Mouse (Mus musculus): Measurements from ENCODE around the gene Chrna7.

The Chrna7 gene

GRCm38 (mm10) chr7:63212084-63212723 is at the start of gene Chrna7:
Chrna7 (minus strand) TSS chr7:63212569.
- in situ Hi-C loops (cut with MboI; ENCODE audit: unreplicated experiment in 2 of 2): no loop called here

- in situ Hi-C loops (cut with MboI; ENCODE audit: unreplicated experiment in 2 of 2): no loop called here
Measured at GRCm38 (mm10) chr7:63249404-63249803, 37.0 kb upstream of the Chrna7 start.

GRCm38 (mm10) chr7:63237852-63238516 is 25.6 kb upstream of the Chrna7 start:
- in situ Hi-C loops (cut with MboI; ENCODE audit: unreplicated experiment in 2 of 2): no loop called here

GRCm38 (mm10) chr7:63225066-63225780 is 12.9 kb upstream of the Chrna7 start:
- in situ Hi-C loops (cut with MboI; ENCODE audit: unreplicated experiment in 2 of 2): no loop called here

GRCm38 (mm10) chr7:63211641-63212083 is 707 bp downstream of the Chrna7 start:
- in situ Hi-C loops (cut with MboI; ENCODE audit: unreplicated experiment in 2 of 2): no loop called here

- in situ Hi-C loops (cut with MboI; ENCODE audit: unreplicated experiment in 2 of 2): no loop called here
Measured at GRCm38 (mm10) chr7:63209501-63209900, 2.9 kb downstream of the Chrna7 start.

- in situ Hi-C loops (cut with MboI; ENCODE audit: unreplicated experiment in 2 of 2): no loop called here
Measured at GRCm38 (mm10) chr7:63207137-63207536, 5.2 kb downstream of the Chrna7 start.

GRCm38 (mm10) chr7:63195560-63195959 is 16.8 kb downstream of the Chrna7 start:
- in situ Hi-C loops (cut with MboI; ENCODE audit: unreplicated experiment in 2 of 2): no loop called here

- in situ Hi-C loops (cut with MboI; ENCODE audit: unreplicated experiment in 2 of 2): no loop called here
Measured at GRCm38 (mm10) chr7:63189647-63190534, 22.5 kb downstream of the Chrna7 start.

GRCm38 (mm10) chr7:63170063-63170787 is 42.1 kb downstream of the Chrna7 start:
- in situ Hi-C loops (cut with MboI; ENCODE audit: unreplicated experiment in 2 of 2): no loop called here

- in situ Hi-C loops (cut with MboI; ENCODE audit: unreplicated experiment in 2 of 2): no loop called here
Measured at GRCm38 (mm10) chr7:63164617-63165016, 47.8 kb downstream of the Chrna7 start.

- in situ Hi-C loops (cut with MboI; ENCODE audit: unreplicated experiment in 2 of 2): no loop called here
Measured at GRCm38 (mm10) chr7:63162272-63162864, 50.0 kb downstream of the Chrna7 start.

GRCm38 (mm10) chr7:63153239-63153638 is 59.1 kb downstream of the Chrna7 start:
- in situ Hi-C loops (cut with MboI; ENCODE audit: unreplicated experiment in 2 of 2): no loop called here

GRCm38 (mm10) chr7:63148740-63149139 is 63.6 kb downstream of the Chrna7 start:
- in situ Hi-C loops (cut with MboI; ENCODE audit: unreplicated experiment in 2 of 2): no loop called here

GRCm38 (mm10) chr7:63148321-63148720 is 64.0 kb downstream of the Chrna7 start:
- in situ Hi-C loops (cut with MboI; ENCODE audit: unreplicated experiment in 2 of 2): no loop called here

GRCm38 (mm10) chr7:63122547-63122946 is 89.8 kb downstream of the Chrna7 start:
- in situ Hi-C loops (cut with MboI; ENCODE audit: unreplicated experiment in 2 of 2): no loop called here

GRCm38 (mm10) chr7:63113671-63114070 is 98.7 kb downstream of the Chrna7 start:
- in situ Hi-C loops (cut with MboI; ENCODE audit: unreplicated experiment in 2 of 2): no loop called here

- in situ Hi-C loops (cut with MboI; ENCODE audit: unreplicated experiment in 2 of 2): no loop called here
Measured at GRCm38 (mm10) chr7:63113252-63113651, 99.1 kb downstream of the Chrna7 start.

GRCm38 (mm10) chr7:63109348-63109747 is 103.0 kb downstream of the Chrna7 start:
- in situ Hi-C loops (cut with MboI; ENCODE audit: unreplicated experiment in 2 of 2): no loop called here

- in situ Hi-C loops (cut with MboI; ENCODE audit: unreplicated experiment in 2 of 2): no loop called here
Measured at GRCm38 (mm10) chr7:63085954-63086353, 126.4 kb downstream of the Chrna7 start.

Data from v-Abl transformed pro-B cells (cell line).